Mouse (Mus musculus) CD4-positive, CD25-positive, alpha-beta regulatory T cell, adult 9 weeks (primary cell): ENCODE data around the gene Esyt3. TPM values are rescaled to one million over a fixed set of nuclear protein-coding genes. Genes with fewer than 3 reads are reported as not detected.

Source experiments
- polyA plus RNA-seq: library from polyadenylated mRNA; unstranded; fragments of 100-300 nt; shearing (Covaris generic); gene quantifications from one replicate; pipeline ENCODE4 v1.2.1, GENCODE M21; 2017

The Esyt3 gene
- polyA plus RNA-seq, result not detected

DNA sequence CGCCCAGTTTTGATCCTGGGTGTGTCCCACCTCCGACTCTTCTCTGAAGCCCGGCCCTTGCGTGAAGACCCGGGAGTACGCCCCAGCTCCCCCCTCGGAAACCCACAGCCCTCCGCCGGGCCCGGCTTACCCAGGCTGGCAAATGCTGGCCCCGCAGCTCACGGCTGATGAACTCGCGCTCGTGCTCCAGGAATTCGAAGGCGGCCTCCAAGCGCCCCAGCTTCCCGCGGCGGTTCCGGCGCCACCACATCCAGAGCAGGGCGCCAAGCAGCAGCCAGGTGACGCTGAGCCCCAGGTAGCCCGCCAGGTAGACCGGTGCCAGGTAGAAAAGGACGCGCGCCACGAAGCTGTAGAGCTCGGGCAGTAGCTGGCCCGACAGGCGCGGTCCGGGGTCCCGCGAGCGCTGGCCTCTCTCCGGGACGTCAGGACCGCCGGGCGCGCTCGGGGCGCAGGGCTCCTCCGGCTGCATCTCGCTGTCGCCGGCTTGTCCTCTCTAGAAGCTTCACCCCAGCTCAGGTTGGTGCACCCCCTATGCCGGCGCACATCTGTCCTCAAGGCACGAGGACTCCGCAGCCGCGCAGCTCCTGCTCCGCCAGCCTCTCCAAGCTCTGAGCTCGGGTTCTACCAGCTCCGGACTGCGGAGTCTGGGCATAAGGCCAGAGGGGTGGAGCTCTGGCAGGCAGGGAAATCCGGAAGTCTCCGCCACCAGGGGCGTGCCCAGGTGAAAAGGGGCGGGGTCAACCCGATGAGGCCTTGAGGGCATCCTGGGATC, at the start of gene Esyt3:
Gene Esyt3 (minus strand): TSS at position 637 of the 772 bp plus-strand sequence.

Other genes starting within 250 kb of the Esyt3 start
- gene Pik3cb, start 217.9 kb downstream of the Esyt3 start, polyA plus RNA-seq, result 1.7 TPM
- gene Faiml, start 121.3 kb downstream of the Esyt3 start, polyA plus RNA-seq, result not detected
- gene Cep70, start 115.2 kb downstream of the Esyt3 start, polyA plus RNA-seq, result 22.2 TPM
- not detected for gene Mras, start 78.8 kb upstream of the Esyt3 start, polyA plus RNA-seq
- not detected for gene Nme9, start 92.9 kb upstream of the Esyt3 start, polyA plus RNA-seq
- gene Armc8, start 210.3 kb upstream of the Esyt3 start, polyA plus RNA-seq, result 41.5 TPM
- gene Dbr1, start 217.2 kb upstream of the Esyt3 start, polyA plus RNA-seq, result 19.9 TPM